Mouse (Mus musculus) liver, adult 2 months (tissue): ENCODE measurements around the gene S100a4. TPM values are rescaled to one million over a fixed set of nuclear protein-coding genes. Genes with fewer than 3 reads are reported as not detected.
A peak's percentile ranks its signal among the peaks of the same experiment; 100 is the strongest.

ENCODE experiments used
- DNase-seq: peaks from one replicate; pipeline ENCODE4 v3.0.0-alpha.2; 2011; ENCODE audit warnings: low read depth, low spot score; ENCODE audit errors: extremely low read depth
- H3K27ac ChIP-seq: fragments of 200-500 bp; replicated peaks from 2 replicates; pipeline ENCODE4 v1.5.1; 2012; ENCODE audit warnings: low read depth, mild to moderate bottlenecking, control low read depth, inconsistent platforms, low read length; ENCODE audit not compliant: insufficient read depth
- H3K27me3 ChIP-seq: fragments of 200-500 bp; 2 replicates; pipeline ENCODE4 v1.6.1; 2012; ENCODE audit warnings: mild to moderate bottlenecking, moderate library complexity, low read length, inconsistent platforms; ENCODE audit not compliant: control insufficient read depth, insufficient read depth
- H3K36me3 ChIP-seq: fragments of 200-500 bp; 2 replicates; pipeline ENCODE4 v1.6.1; 2012; ENCODE audit warnings: low read length, inconsistent platforms; ENCODE audit not compliant: control insufficient read depth, insufficient read depth
- H3K4me1 ChIP-seq: fragments of 200-500 bp; 2 replicates; pipeline ENCODE4 v1.6.1; 2011; ENCODE audit warnings: low read length; ENCODE audit not compliant: control insufficient read depth, insufficient read depth
- H3K4me3 ChIP-seq: fragments of 200-500 bp; 2 replicates; pipeline ENCODE4 v1.5.1; 2011; ENCODE audit warnings: low read depth, mild to moderate bottlenecking, control low read depth, low read length, moderate library complexity; ENCODE audit not compliant: insufficient read depth
- H3K79me2 ChIP-seq: fragments of 200-500 bp; 2 replicates; pipeline ENCODE4 v1.6.1; 2012; ENCODE audit warnings: inconsistent platforms, mild to moderate bottlenecking, low read length, moderate library complexity; ENCODE audit not compliant: control insufficient read depth, insufficient read depth
- H3K9ac ChIP-seq: fragments of 200-500 bp; 2 replicates; pipeline ENCODE4 v1.6.1; 2012; ENCODE audit warnings: low read depth, mild to moderate bottlenecking, control low read depth, inconsistent platforms, low read length
- CTCF ChIP-seq: fragments of 200-500 bp; IDR thresholded peaks from 2 replicates; pipeline ENCODE4 v1.5.1; 2011; ENCODE audit warnings: low read depth, low read length, control low read depth
- POLR2A ChIP-seq: fragments of 200-500 bp; IDR thresholded peaks from 2 replicates; pipeline ENCODE4 v1.6.1; 2011; ENCODE audit warnings: low read length, control low read depth; ENCODE audit not compliant: insufficient read depth; ENCODE audit errors: extremely low read depth
- WGBS: fragments of 180-500 bp; shearing (Covaris S2); methylation state at CpG from one replicate; pipeline ENCODE4 v1.1.7; 2018; 5-methylcytosine and 5-hydroxymethylcytosine counted together
- polyA plus RNA-seq: library from polyadenylated mRNA; depleted of rRNA; stranded (reverse); fragments of >200 nt; gene quantifications from 2 replicates; pipeline ENCODE4 v1.2.3, GENCODE M21; 2012
- total RNA-seq: library from RNA; depleted of rRNA; stranded (reverse); fragments of >200 nt; gene quantifications from 2 replicates; pipeline ENCODE4 v1.2.3, GENCODE M21; 2014

Gene S100a4
- total and polyA plus RNA-seq, 2 experiments = 1.0 to 2.8 TPM

DNA sequence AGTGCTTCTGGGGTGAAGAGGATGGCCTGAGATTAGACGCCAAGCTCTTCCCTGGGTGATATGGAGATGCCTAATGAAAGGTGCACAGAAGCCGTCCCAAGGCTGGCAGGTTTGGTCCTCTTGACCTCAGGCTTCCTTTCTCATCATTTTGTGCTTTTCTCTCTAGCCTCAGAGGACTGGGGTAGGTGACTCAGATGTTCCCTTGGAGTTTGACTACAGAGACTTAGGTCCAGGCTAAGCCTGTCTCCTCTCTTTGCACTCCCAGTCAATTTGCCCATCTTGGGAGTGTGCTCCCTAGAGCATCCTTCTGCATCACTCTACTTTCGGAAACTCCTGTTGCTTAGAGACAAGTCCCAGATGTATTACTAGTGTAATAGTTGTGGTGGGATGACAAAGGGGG, 3.8 kb downstream of the S100a4 start:
- no peak for DNase-seq

GRCm38 (mm10) chr3:90608223-90608622, 4.7 kb downstream of the S100a4 start, which contains the start of gene S100a5:
TSS of gene S100a5 (plus strand) at chr3:90608523.
- WGBS = 41% methylated on average over 3 of the region's 3 CpGs
- TF ChIP-seq CTCF (no peak), POLR2A (no peak)
- H3K27ac ChIP-seq = no peak within 1 kb of the TSS

More for the DNA sequence above, 3.8 kb downstream of the S100a4 start:
- no peaks in the 10 kb centered on the region for H3K36me3 ChIP-seq
- H3K4me3 ChIP-seq = no peak overlapping the region
- H3K4me1 ChIP-seq = no peaks in the 10 kb centered on the region
- 76% methylated on average over 3 of the region's 3 CpGs for WGBS
- no peak overlapping the region for H3K9ac ChIP-seq
- TF ChIP-seq CTCF = no peak
- TF ChIP-seq POLR2A = no peak
- no peak overlapping the region for H3K27ac ChIP-seq
- no peaks in the 10 kb centered on the region for H3K79me2 ChIP-seq
- no peaks in the 10 kb centered on the region for H3K27me3 ChIP-seq

GRCm38 (mm10) chr3:90609102-90609501, 5.5 kb downstream of the S100a4 start:
- DNase-seq = no peak
- no peaks in the 10 kb centered on the region for H3K4me1 ChIP-seq
- no peaks in the 10 kb centered on the region for H3K79me2 ChIP-seq
- H3K36me3 ChIP-seq = no peaks in the 10 kb centered on the region
- no peak overlapping the region for H3K27ac ChIP-seq
- H3K27me3 ChIP-seq = no peaks in the 10 kb centered on the region
- no peak overlapping the region for H3K4me3 ChIP-seq
- TF ChIP-seq POLR2A (no peak), CTCF (no peak)
- no peak overlapping the region for H3K9ac ChIP-seq

More at GRCm38 (mm10) chr3:90608223-90608622, 4.7 kb downstream of the S100a4 start, which contains the start of gene S100a5:
- Histone ChIP-seq H3K4me3 (no peak within 1 kb of the TSS), H3K79me2 (no peaks in the 10 kb centered on the region), H3K4me1 (no peaks in the 10 kb centered on the region), H3K27me3 (no peaks in the 10 kb centered on the region), H3K9ac (no peak within 1 kb of the TSS), H3K36me3 (no peaks in the 10 kb centered on the region)
- no peak for DNase-seq

GRCm38 (mm10) chr3:90611494-90611893, 7.9 kb downstream of the S100a4 start:
- DNase-seq = no peak
- H3K36me3 ChIP-seq = no peaks in the 10 kb centered on the region
- H3K79me2 ChIP-seq = no peaks in the 10 kb centered on the region
- H3K4me1 ChIP-seq = no peaks in the 10 kb centered on the region
- 89% methylated on average over 3 of the region's 3 CpGs for WGBS
- TF ChIP-seq CTCF (no peak), POLR2A (no peak)
- H3K4me3 ChIP-seq = no peak overlapping the region
- no peaks in the 10 kb centered on the region for H3K27me3 ChIP-seq
- H3K27ac ChIP-seq = no peak overlapping the region
- no peak overlapping the region for H3K9ac ChIP-seq

DNA sequence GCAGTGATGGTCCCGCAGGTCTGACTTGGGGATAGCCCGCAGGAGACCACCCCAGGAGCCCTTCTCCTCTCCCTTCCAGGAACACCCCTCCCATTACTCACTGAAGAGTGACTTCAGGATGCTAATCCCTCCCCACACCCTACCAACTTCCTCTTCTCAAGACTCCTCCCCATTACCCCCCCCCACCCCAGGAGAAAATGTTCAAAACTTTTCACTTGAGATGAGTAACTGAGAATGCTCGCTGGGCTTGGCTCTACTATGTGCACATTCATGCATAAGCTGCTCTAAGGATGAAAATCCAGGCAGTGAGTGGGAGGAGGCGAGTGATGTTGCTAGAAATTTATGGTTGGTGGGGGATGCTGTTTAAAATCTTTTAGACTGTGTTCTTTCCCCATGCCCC, 8.5 kb downstream of the S100a4 start:
- no peaks in the 10 kb centered on the region for H3K36me3 ChIP-seq
- no peaks in the 10 kb centered on the region for H3K79me2 ChIP-seq
- WGBS = 58% methylated on average over 4 of the region's 4 CpGs
- H3K4me3 ChIP-seq = no peak overlapping the region
- TF ChIP-seq CTCF (no peak), POLR2A (no peak)
- H3K27me3 ChIP-seq = no peaks in the 10 kb centered on the region
- H3K4me1 ChIP-seq = no peaks in the 10 kb centered on the region
- H3K27ac ChIP-seq = no peak overlapping the region
- DNase-seq = no peak
- H3K9ac ChIP-seq = no peak overlapping the region

- TF ChIP-seq CTCF (peak; percentile 65), POLR2A (no peak)
- Histone ChIP-seq H3K36me3 (no peaks in the 10 kb centered on the region), H3K4me3 (peak within 1 kb of the TSS; percentile 36), H3K79me2 (no peaks in the 10 kb centered on the region), H3K9ac (no peak within 1 kb of the TSS), H3K4me1 (no peaks in the 10 kb centered on the region), H3K27ac (no peak within 1 kb of the TSS), H3K27me3 (no peaks in the 10 kb centered on the region)
- DNase-seq = no peak
- 3% methylated on average over 23 of the region's 23 CpGs for WGBS
These were observed 9.2 kb downstream of the S100a4 start, which contains the start of gene S100a6 for GRCm38 (mm10) chr3:90612728-90613291. TSS of gene S100a6 (plus strand) at chr3:90612882.
